Mouse (Mus musculus): ENCODE measurements around the gene Tbx15. TPM values are rescaled to one million over a fixed set of nuclear protein-coding genes. Genes with fewer than 3 reads are reported as not detected.
"Not testable (repeated sequence)": the region's sequence is repeated elsewhere in the genome, so short reads cannot be mapped to it uniquely, and the experiment has no call there.

Tbx15 gene
- polyA plus RNA-seq, 1 experiment from 2014 or later, result 41.2 TPM

DNA sequence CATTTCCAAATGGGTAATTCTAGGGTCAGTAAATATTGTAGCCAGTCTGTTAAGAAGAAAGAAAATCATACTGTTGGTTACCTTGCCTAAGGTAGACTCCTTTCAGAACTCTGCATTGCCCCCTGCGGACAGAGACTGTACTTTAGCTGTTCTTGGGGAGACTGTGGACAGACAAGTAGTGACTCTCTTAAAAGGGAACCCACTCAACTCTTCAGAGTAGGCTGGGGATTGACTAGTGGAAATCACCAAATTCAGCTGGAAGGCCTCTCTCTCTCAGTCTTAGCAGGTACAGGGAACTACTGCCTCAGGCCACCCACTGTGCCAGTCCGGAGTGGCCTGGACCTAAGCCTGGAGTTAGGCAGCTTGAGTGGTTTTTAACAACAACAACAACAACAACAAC is 21.8 kb downstream of the Tbx15 start:
- 2% methylated on average over 2 of the region's 2 CpGs for WGBS

DNA sequence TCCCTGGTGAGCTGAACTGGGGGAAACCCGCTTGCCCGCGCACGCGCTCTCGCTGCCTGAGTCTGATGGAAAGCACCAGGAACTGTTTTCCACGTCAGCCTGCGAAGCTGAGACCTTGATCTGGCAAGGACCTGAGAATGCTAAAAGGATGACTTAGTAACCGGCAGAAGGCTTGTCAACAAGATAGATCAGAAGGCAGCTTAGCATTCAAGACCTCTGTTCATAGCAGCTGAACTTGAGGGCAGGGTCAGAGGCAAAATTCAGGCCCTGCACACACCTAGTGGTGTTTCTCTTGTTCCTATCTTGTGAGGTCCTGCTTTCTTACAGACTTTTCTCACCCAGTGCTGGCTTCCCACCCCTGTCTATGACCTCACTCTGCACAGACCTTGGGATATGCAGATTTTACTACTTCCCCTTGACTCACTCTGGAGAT is 23.3 kb downstream of the Tbx15 start:
- 13% methylated on average over 9 of the region's 9 CpGs for WGBS
- Histone ChIP-seq H3K4me3 (peak overlapping the region; percentile 88; the same call in 1 of the 2 replicates), H3K27ac (peak overlapping the region; percentile 99; the same call in 1 of the 2 replicates), H3K4me1 (peaks cover 66% of the 10 kb centered on the region), H3K27me3 (ENCODE audit: low read depth, poor library complexity, severe bottlenecking) (peaks cover 36% of the 10 kb centered on the region), H3K36me3 (peaks cover 77% of the 10 kb centered on the region), H3K9me3 (replicated peaks) (no peaks in the 10 kb centered on the region)
- no peak for DNase-seq (ENCODE audit: low spot score)

More for the DNA sequence above, 21.8 kb downstream of the Tbx15 start:
- no peak for DNase-seq (ENCODE audit: low spot score)
- Histone ChIP-seq H3K27ac (peak overlapping the region; percentile 99), H3K4me3 (peak overlapping the region; percentile 88), H3K36me3 (peaks cover 76% of the 10 kb centered on the region), H3K27me3 (ENCODE audit: low read depth, poor library complexity, severe bottlenecking) (peaks cover 49% of the 10 kb centered on the region), H3K9me3 (replicated peaks) (no peaks in the 10 kb centered on the region), H3K4me1 (peaks cover 70% of the 10 kb centered on the region)

GRCm38 (mm10) chr3:99264695-99265094 is 24.5 kb downstream of the Tbx15 start:
- WGBS, result 39% methylated on average over 7 of the region's 7 CpGs
- DNase-seq (ENCODE audit: low spot score), result peak; percentile 29
- Histone ChIP-seq H3K4me1 (peaks cover 60% of the 10 kb centered on the region), H3K27me3 (ENCODE audit: low read depth, poor library complexity, severe bottlenecking) (peaks cover 29% of the 10 kb centered on the region), H3K27ac (no peak overlapping the region), H3K4me3 (no peak overlapping the region), H3K9me3 (replicated peaks) (no peaks in the 10 kb centered on the region), H3K36me3 (peaks cover 83% of the 10 kb centered on the region)

DNA sequence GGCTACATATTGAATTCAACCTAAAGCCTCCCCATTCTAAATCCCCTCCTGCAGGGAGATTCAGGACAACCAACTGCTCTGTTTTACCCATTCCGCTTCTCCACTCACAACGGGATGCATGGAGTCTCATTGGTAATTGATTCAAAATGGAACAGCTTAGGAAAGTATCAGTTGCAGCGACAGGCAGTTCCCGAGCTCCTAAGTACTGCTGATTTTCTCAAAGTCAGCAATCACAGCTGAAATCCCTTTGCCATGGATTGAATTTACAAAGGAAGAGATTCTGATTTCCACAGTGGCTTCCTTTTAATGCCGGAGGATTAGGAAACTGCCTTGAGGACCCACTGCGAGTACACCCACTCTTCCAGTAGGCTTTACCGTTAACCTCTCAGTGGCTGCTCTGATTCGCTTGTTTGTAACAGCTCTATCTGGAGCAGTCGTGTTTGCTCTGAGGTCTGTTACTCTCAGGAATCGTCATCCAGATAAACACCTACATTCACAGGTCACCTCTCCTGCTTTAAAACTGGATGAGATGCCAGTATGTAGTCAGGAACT is 26.6 kb downstream of the Tbx15 start:
- Histone ChIP-seq H3K9me3 (replicated peaks) (no peaks in the 10 kb centered on the region), H3K27me3 (ENCODE audit: low read depth, poor library complexity, severe bottlenecking) (peaks cover 14% of the 10 kb centered on the region), H3K36me3 (peaks cover 92% of the 10 kb centered on the region), H3K4me3 (no peak overlapping the region), H3K4me1 (peaks cover 42% of the 10 kb centered on the region), H3K27ac (no peak overlapping the region)
- 54% methylated on average over 10 of the region's 10 CpGs for WGBS
- peak; percentile 24 for DNase-seq (ENCODE audit: low spot score)

- Histone ChIP-seq H3K4me3 (no peak overlapping the region), H3K9me3 (replicated peaks) (no peaks in the 10 kb centered on the region), H3K36me3 (peaks cover 86% of the 10 kb centered on the region), H3K4me1 (peaks cover 49% of the 10 kb centered on the region), H3K27me3 (ENCODE audit: low read depth, poor library complexity, severe bottlenecking) (no peaks in the 10 kb centered on the region), H3K27ac (no peak overlapping the region)
- DNase-seq (ENCODE audit: low spot score), result peak; percentile 54
- WGBS, result 30% methylated on average over 12 of the region's 12 CpGs
Observed at GRCm38 (mm10) chr3:99277973-99278580, 37.9 kb downstream of the Tbx15 start.

DNA sequence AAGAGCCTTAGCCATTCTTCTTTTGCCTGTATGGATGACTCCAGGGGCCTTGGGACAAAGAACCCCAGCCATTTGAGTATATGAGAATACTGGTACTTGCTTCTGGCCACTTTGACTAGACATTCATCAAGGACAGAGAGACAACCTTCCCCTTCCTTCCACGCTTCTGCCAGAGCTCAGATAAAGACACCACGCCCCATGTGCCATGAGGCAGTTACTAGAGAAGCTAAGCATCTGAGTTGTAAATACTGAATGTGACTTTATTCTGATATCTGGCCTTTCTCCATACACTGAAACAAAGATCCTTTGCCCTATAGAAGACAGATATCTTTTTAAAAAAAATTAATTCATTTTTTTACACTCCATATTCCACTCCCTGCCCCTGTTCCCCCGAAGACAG is 39.5 kb downstream of the Tbx15 start:
- no peak overlapping the region for H3K4me3 ChIP-seq
- no peaks in the 10 kb centered on the region for H3K9me3 ChIP-seq (replicated peaks)
- H3K27ac ChIP-seq, result no peak overlapping the region
- no peaks in the 10 kb centered on the region for H3K27me3 ChIP-seq (ENCODE audit: low read depth, poor library complexity, severe bottlenecking)
- H3K36me3 ChIP-seq, result peaks cover 91% of the 10 kb centered on the region
- no peak for DNase-seq (ENCODE audit: low spot score)
- 88% methylated on average over 3 of the region's 3 CpGs for WGBS
- H3K4me1 ChIP-seq, result peaks cover 46% of the 10 kb centered on the region

GRCm38 (mm10) chr3:99281453-99281852 is 41.3 kb downstream of the Tbx15 start:
- DNase-seq (ENCODE audit: low spot score), result peak; percentile 27
- no peak overlapping the region for H3K27ac ChIP-seq
- WGBS, result 70% methylated on average over 4 of the region's 4 CpGs
- H3K9me3 ChIP-seq (replicated peaks), result no peaks in the 10 kb centered on the region
- H3K4me1 ChIP-seq, result peaks cover 35% of the 10 kb centered on the region
- no peaks in the 10 kb centered on the region for H3K27me3 ChIP-seq (ENCODE audit: low read depth, poor library complexity, severe bottlenecking)
- H3K4me3 ChIP-seq, result no peak overlapping the region
- peaks cover 84% of the 10 kb centered on the region for H3K36me3 ChIP-seq

DNA sequence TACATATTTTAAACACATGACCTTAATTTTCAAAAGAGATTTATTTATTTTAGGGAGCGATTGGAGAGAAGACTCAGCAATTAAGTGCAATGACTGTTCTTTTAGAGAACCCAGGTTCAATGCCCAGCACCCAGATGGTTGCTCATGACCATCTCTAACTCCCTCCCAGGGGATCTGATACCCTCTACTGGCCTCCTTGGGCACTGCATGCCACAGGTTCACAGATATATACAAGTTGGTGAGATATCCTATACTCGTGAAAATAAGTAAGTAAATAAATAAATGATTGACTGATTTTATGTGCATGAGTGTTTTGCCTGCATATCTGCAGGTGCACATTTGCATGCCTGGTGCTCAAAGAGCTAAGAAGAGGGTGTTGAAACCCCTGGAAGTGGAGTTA is 48.1 kb downstream of the Tbx15 start:
- Histone ChIP-seq H3K27me3 (ENCODE audit: low read depth, poor library complexity, severe bottlenecking) (no peaks in the 10 kb centered on the region), H3K4me3 (no peak overlapping the region), H3K27ac (no peak overlapping the region), H3K4me1 (peaks cover 15% of the 10 kb centered on the region; the same call in 1 of the 2 replicates), H3K36me3 (peaks cover 87% of the 10 kb centered on the region), H3K9me3 (replicated peaks) (no peaks in the 10 kb centered on the region)
- DNase-seq (ENCODE audit: low spot score), result peak; percentile 30
- WGBS, result 50% methylated on average over 2 of the region's 2 CpGs

GRCm38 (mm10) chr3:99290064-99290702 is 50.0 kb downstream of the Tbx15 start:
- Histone ChIP-seq H3K4me3 (no peak overlapping the region), H3K4me1 (peaks cover 15% of the 10 kb centered on the region; the same call in 1 of the 2 replicates), H3K27ac (no peak overlapping the region), H3K27me3 (ENCODE audit: low read depth, poor library complexity, severe bottlenecking) (no peaks in the 10 kb centered on the region), H3K9me3 (replicated peaks) (no peaks in the 10 kb centered on the region), H3K36me3 (peaks cover 86% of the 10 kb centered on the region)
- WGBS, result 55% methylated on average over 6 of the region's 6 CpGs
- DNase-seq (ENCODE audit: low spot score), result peak; percentile 31

- no peaks in the 10 kb centered on the region for H3K27me3 ChIP-seq (ENCODE audit: low read depth, poor library complexity, severe bottlenecking)
- 83% methylated on average over 2 of the region's 2 CpGs for WGBS
- no peak overlapping the region for H3K27ac ChIP-seq
- H3K36me3 ChIP-seq, result peaks cover 81% of the 10 kb centered on the region
- H3K4me3 ChIP-seq, result no peak overlapping the region
- peaks cover 15% of the 10 kb centered on the region; the same call in 1 of the 2 replicates for H3K4me1 ChIP-seq
- H3K9me3 ChIP-seq (replicated peaks), result no peaks in the 10 kb centered on the region
- DNase-seq (ENCODE audit: low spot score), result peak; percentile 18
Observed at GRCm38 (mm10) chr3:99290878-99291277, 50.7 kb downstream of the Tbx15 start.

- peak; percentile 15 for DNase-seq (ENCODE audit: low spot score)
- H3K36me3 ChIP-seq, result peaks cover 82% of the 10 kb centered on the region
- H3K27me3 ChIP-seq (ENCODE audit: low read depth, poor library complexity, severe bottlenecking), result no peaks in the 10 kb centered on the region
- H3K4me1 ChIP-seq, result peaks cover 15% of the 10 kb centered on the region; the same call in 1 of the 2 replicates
- H3K27ac ChIP-seq, result no peak overlapping the region
- no peaks in the 10 kb centered on the region for H3K9me3 ChIP-seq (replicated peaks)
- no peak overlapping the region for H3K4me3 ChIP-seq
Observed at GRCm38 (mm10) chr3:99291386-99291785, 51.2 kb downstream of the Tbx15 start.

DNA sequence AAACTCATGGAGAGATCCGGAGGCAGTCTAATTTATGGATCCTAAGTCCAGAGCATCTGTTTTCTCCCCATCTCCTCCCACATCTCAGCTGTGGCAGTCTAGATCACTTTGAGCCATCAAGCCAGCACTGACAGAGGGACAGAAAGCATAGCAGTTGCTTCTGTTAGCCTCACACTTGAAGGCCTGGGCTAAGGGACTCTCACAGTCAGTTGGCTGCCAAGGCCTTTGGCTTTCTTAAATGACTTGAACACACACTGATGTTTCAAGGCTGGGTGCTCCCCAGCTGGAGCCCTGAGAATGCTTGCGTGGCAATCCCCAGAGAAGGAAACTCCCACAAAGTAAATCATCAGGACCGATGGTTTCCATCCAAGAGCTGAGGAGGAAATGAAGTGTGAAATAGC is 52.4 kb downstream of the Tbx15 start:
- WGBS, result 77% methylated on average over 3 of the region's 3 CpGs
- H3K36me3 ChIP-seq, result peaks cover 82% of the 10 kb centered on the region
- no peaks in the 10 kb centered on the region for H3K27me3 ChIP-seq (ENCODE audit: low read depth, poor library complexity, severe bottlenecking)
- H3K4me1 ChIP-seq, result peaks cover 15% of the 10 kb centered on the region; the same call in 1 of the 2 replicates
- H3K27ac ChIP-seq, result no peak overlapping the region
- no peaks in the 10 kb centered on the region for H3K9me3 ChIP-seq (replicated peaks)
- peak; percentile 14 for DNase-seq (ENCODE audit: low spot score)
- no peak overlapping the region for H3K4me3 ChIP-seq

- peaks cover 80% of the 10 kb centered on the region for H3K36me3 ChIP-seq
- 71% methylated on average over 1 of the region's 1 CpGs for WGBS
- not testable (repeated sequence) for DNase-seq (ENCODE audit: low spot score); H3K4me3 ChIP-seq; H3K9me3 ChIP-seq (replicated peaks); H3K27me3 ChIP-seq (ENCODE audit: low read depth, poor library complexity, severe bottlenecking); H3K27ac ChIP-seq
- H3K4me1 ChIP-seq, result peaks cover 15% of the 10 kb centered on the region; the same call in 1 of the 2 replicates
Observed at GRCm38 (mm10) chr3:99294209-99294608, 54.0 kb downstream of the Tbx15 start.
